Mouse (Mus musculus): Measurements from ENCODE around the gene Srrm4. TPM values are rescaled to one million over a fixed set of nuclear protein-coding genes. Genes with fewer than 3 reads are reported as not detected.

The Srrm4 gene
- polyA plus RNA-seq, 1 experiment, result not detected

GRCm38 (mm10) chr5:116389856-116390542, 201.6 kb downstream of the Srrm4 start:
- Histone ChIP-seq H3K27me3 (ENCODE audit: control insufficient read depth, insufficient read depth, low read length) (no peaks in the 10 kb centered on the region), H3K27ac (ENCODE audit: insufficient read depth, low read length) (no peak overlapping the region), H3K4me1 (ENCODE audit: control insufficient read depth, insufficient read depth, insufficient read length) (no peaks in the 10 kb centered on the region), H3K4me3 (ENCODE audit: extremely low read depth, insufficient read depth, insufficient read length) (no peak overlapping the region), H3K36me3 (ENCODE audit: control insufficient read depth, insufficient read depth, low read length) (no peaks in the 10 kb centered on the region)
- TF ChIP-seq CTCF (IDR thresholded peaks at IDR 0.05; ENCODE audit: extremely low read depth, insufficient read depth, insufficient read length, insufficient replicate concordance) (no peak), POLR2A (IDR thresholded peaks at IDR 0.05; ENCODE audit: low read depth, low read length) (no peak)
- DNase-seq (ENCODE audit: low read depth in 1 of 2, low spot score in 2 of 2), result no peak
- 66% methylated on average over 15 of the region's 15 CpGs for WGBS

DNA sequence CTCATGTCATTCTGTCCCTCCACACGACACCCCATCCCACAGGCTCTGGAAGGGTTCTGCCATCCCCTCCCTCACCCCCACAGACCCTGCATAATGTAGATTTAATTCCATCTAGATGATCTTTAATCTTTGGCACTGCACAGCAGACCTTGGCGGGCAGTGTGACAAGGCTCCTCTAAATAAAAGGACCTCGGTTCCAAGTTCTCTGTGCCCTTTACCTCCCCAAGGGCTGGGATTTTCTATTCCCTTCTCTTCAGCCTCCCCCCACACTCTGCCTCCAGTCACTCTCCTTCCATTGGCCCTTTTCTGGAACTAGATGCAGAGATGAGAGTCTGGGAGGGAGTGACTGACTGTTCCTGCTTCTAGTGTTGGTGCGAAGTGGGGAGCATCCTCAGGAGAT, 202.3 kb downstream of the Srrm4 start:
- WGBS, result 80% methylated on average over 4 of the region's 4 CpGs
- Histone ChIP-seq H3K4me1 (ENCODE audit: control insufficient read depth, insufficient read depth, insufficient read length) (no peaks in the 10 kb centered on the region), H3K27ac (ENCODE audit: insufficient read depth, low read length) (no peak overlapping the region), H3K36me3 (ENCODE audit: control insufficient read depth, insufficient read depth, low read length) (no peaks in the 10 kb centered on the region), H3K4me3 (ENCODE audit: extremely low read depth, insufficient read depth, insufficient read length) (no peak overlapping the region), H3K27me3 (ENCODE audit: control insufficient read depth, insufficient read depth, low read length) (no peaks in the 10 kb centered on the region)
- DNase-seq (ENCODE audit: low read depth in 1 of 2, low spot score in 2 of 2), result no peak
- TF ChIP-seq POLR2A (IDR thresholded peaks at IDR 0.05; ENCODE audit: low read depth, low read length) (no peak), CTCF (IDR thresholded peaks at IDR 0.05; ENCODE audit: extremely low read depth, insufficient read depth, insufficient read length, insufficient replicate concordance) (no peak)

Other genes starting within 250 kb of the Srrm4 start
- gene Hspb8, start 169.0 kb downstream of the Srrm4 start, polyA plus RNA-seq (2012; rRNA removed), result 2.6 and 4.2 TPM in 2 replicates